Mouse (Mus musculus) embryo, embryonic 9.5 days (tissue): ENCODE measurements around the gene Vmn2r98.
"Not testable (repeated sequence)": the region's sequence is repeated elsewhere in the genome, so short reads cannot be mapped to it uniquely, and the experiment has no call there.

Source experiments
- DNase-seq: peaks from one replicate; pipeline ENCODE4 v3.0.0-alpha.2; 2017; ENCODE audit errors: extremely low spot score

Vmn2r98 gene

GRCm38 (mm10) chr17:19053160-19053559 lies at the start of gene Vmn2r98:
Gene Vmn2r98 (plus strand): TSS chr17:19053460.
- DNase-seq: not testable (repeated sequence)

- DNase-seq: not testable (repeated sequence)
These were observed 21.8 kb upstream of the Vmn2r98 start for GRCm38 (mm10) chr17:19031441-19031840.

- DNase-seq: no peak
These were observed 21.3 kb upstream of the Vmn2r98 start for GRCm38 (mm10) chr17:19031962-19032361.

GRCm38 (mm10) chr17:19032721-19033120 lies 20.5 kb upstream of the Vmn2r98 start:
- no peak for DNase-seq
